Mouse (Mus musculus) limb, embryonic 15.5 days (tissue): ENCODE results near the gene Cops2. TPM values are rescaled to one million over a fixed set of nuclear protein-coding genes. Genes with fewer than 3 reads are reported as not detected.

Experiments
- ATAC-seq: fragments of 200-750 bp; cut with Nextera tagmentation; 2 replicates; pipeline ENCODE4 v1.8.0; 2017; ENCODE audit warnings: low read depth, moderate TSS enrichment; ENCODE audit not compliant: insufficient number of reproducible peaks, low FRiP score, low TSS enrichment
- H3K27ac ChIP-seq: fragments of 300-500 bp; sonication (generic); 2 replicates; pipeline ENCODE4 v1.5.1; 2015; ENCODE audit warnings: moderate library complexity, mild to moderate bottlenecking, inconsistent platforms
- H3K27me3 ChIP-seq: fragments of 300-500 bp; sonication (generic); 2 replicates; pipeline ENCODE4 v1.6.1; 2015; ENCODE audit warnings: inconsistent platforms
- H3K36me3 ChIP-seq: fragments of 300-500 bp; sonication (generic); 2 replicates; pipeline ENCODE4 v1.6.1; 2015; ENCODE audit warnings: inconsistent platforms
- H3K4me1 ChIP-seq: fragments of 300-500 bp; sonication (generic); 2 replicates; pipeline ENCODE4 v1.6.1; 2015; ENCODE audit warnings: inconsistent platforms
- H3K4me2 ChIP-seq: fragments of 300-500 bp; sonication (generic); 2 replicates; pipeline ENCODE4 v1.6.1; 2015; ENCODE audit warnings: mild to moderate bottlenecking, inconsistent platforms
- H3K4me3 ChIP-seq: fragments of 300-500 bp; sonication (generic); 2 replicates; pipeline ENCODE4 v1.5.1; 2015; ENCODE audit warnings: mild to moderate bottlenecking, inconsistent platforms
- H3K9ac ChIP-seq: fragments of 300-500 bp; sonication (generic); 2 replicates; pipeline ENCODE4 v1.6.1; 2015; ENCODE audit warnings: inconsistent platforms
- H3K9me3 ChIP-seq: fragments of 300-500 bp; sonication (generic); 2 replicates; pipeline ENCODE4 v1.6.1; 2016; ENCODE audit warnings: inconsistent platforms
- WGBS: fragments of 180-500 bp; shearing (Covaris S2); methylation state at CpG from one replicate; pipeline ENCODE4 v1.1.7; 2015; 5-methylcytosine and 5-hydroxymethylcytosine counted together
- polyA plus RNA-seq: library from polyadenylated mRNA; unstranded; fragments of >200 nt; fragmentation: Nextera tagmentation; extraction: Ambion mirVana; gene quantifications from 2 replicates; pipeline ENCODE4 v1.2.1, GENCODE M21; 2015

Gene Cops2
- polyA plus RNA-seq, 1 experiment from 2014 or later, result 74.7 TPM

DNA sequence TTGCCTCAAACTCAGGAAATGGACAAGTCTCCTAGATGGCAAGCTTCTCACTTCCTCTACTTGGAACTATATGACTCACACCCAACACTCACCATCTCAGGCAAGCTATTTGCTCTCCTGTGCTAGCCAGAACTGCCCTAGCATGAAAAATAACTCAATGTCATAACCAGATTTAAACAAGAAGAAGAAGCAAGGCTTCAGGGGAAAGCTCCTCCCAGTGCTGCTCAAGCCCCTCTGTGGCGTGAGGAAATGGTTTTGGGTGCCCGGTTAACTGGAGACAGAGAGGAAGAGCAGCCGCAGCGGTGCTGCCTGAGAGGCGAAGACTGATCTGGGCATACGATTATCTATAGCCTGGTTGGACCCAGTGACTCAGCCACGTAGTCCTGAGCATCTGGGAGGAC lies 67.5 kb downstream of the Cops2 start:
- H3K4me2 ChIP-seq, result no peak overlapping the region
- H3K9ac ChIP-seq, result no peak overlapping the region
- H3K4me3 ChIP-seq, result no peak overlapping the region
- H3K9me3 ChIP-seq, result no peaks in the 10 kb centered on the region
- H3K27ac ChIP-seq, result no peak overlapping the region
- no peaks in the 10 kb centered on the region for H3K27me3 ChIP-seq
- H3K4me1 ChIP-seq, result no peaks in the 10 kb centered on the region
- WGBS, result 67% methylated on average over 7 of the region's 7 CpGs
- no peak for ATAC-seq
- no peaks in the 10 kb centered on the region for H3K36me3 ChIP-seq

GRCm38 (mm10) chr2:125790242-125790641 lies 68.7 kb downstream of the Cops2 start:
- no peak overlapping the region for H3K4me3 ChIP-seq
- 94% methylated on average over 4 of the region's 4 CpGs for WGBS
- H3K4me2 ChIP-seq, result no peak overlapping the region
- H3K27me3 ChIP-seq, result no peaks in the 10 kb centered on the region
- no peaks in the 10 kb centered on the region for H3K9me3 ChIP-seq
- H3K9ac ChIP-seq, result no peak overlapping the region
- H3K4me1 ChIP-seq, result no peaks in the 10 kb centered on the region
- no peak for ATAC-seq
- H3K27ac ChIP-seq, result no peak overlapping the region
- no peaks in the 10 kb centered on the region for H3K36me3 ChIP-seq

DNA sequence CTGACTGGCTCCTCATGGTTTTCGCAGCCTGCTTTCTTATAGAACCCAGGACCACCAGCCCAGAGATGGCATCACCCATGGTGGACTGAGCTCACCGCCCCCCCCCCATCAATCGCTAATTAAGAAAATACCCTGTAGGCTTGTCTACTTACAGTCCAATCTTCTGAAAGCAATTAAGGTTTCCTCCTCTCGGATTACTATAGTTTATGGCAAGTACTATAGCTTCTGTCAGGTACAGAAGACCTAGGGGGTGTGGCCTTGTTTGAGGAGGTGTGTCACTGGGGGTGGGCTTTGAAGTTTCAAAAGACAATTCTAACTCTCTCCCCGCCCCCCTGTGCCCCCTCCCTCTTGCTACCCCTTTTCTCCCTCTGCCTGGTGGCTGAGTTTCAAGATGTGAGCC lies 69.7 kb downstream of the Cops2 start:
- no peak overlapping the region for H3K27ac ChIP-seq
- WGBS, result 42% methylated on average over 5 of the region's 5 CpGs
- no peak overlapping the region for H3K4me2 ChIP-seq
- H3K36me3 ChIP-seq, result no peaks in the 10 kb centered on the region
- no peak overlapping the region for H3K4me3 ChIP-seq
- ATAC-seq, result no peak
- H3K9me3 ChIP-seq, result no peaks in the 10 kb centered on the region
- H3K27me3 ChIP-seq, result no peaks in the 10 kb centered on the region
- H3K4me1 ChIP-seq, result no peaks in the 10 kb centered on the region
- no peak overlapping the region for H3K9ac ChIP-seq

DNA sequence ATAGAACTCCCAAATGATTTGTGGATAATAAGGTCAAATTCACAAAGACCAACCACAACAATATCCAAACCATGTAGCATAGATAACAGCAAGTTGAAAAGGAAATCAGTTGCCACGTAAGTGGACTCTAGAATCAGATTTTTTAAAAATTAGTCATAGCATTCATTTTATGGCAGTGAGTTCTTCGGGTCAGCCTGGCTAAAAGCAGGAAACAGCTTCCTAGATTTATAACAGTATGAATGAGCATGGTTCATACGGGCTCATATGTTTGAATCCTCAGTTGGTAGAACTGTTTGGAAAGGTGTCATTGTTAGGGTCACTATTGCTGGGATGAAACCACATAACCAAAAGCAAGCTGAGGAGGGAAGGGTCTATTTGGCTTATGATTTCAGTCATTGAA lies 70.2 kb downstream of the Cops2 start:
- Histone ChIP-seq H3K27me3 (no peaks in the 10 kb centered on the region), H3K9me3 (no peaks in the 10 kb centered on the region), H3K4me1 (no peaks in the 10 kb centered on the region), H3K36me3 (no peaks in the 10 kb centered on the region), H3K9ac (no peak overlapping the region), H3K4me2 (no peak overlapping the region), H3K27ac (no peak overlapping the region), H3K4me3 (no peak overlapping the region)
- ATAC-seq, result no peak
- WGBS, result 56% methylated on average over 3 of the region's 3 CpGs

GRCm38 (mm10) chr2:125788351-125788750 lies 70.6 kb downstream of the Cops2 start:
- Histone ChIP-seq H3K27ac (no peak overlapping the region), H3K4me3 (no peak overlapping the region), H3K27me3 (no peaks in the 10 kb centered on the region), H3K4me1 (no peaks in the 10 kb centered on the region), H3K9me3 (no peaks in the 10 kb centered on the region), H3K9ac (no peak overlapping the region), H3K36me3 (no peaks in the 10 kb centered on the region), H3K4me2 (no peak overlapping the region)
- no peak for ATAC-seq

DNA sequence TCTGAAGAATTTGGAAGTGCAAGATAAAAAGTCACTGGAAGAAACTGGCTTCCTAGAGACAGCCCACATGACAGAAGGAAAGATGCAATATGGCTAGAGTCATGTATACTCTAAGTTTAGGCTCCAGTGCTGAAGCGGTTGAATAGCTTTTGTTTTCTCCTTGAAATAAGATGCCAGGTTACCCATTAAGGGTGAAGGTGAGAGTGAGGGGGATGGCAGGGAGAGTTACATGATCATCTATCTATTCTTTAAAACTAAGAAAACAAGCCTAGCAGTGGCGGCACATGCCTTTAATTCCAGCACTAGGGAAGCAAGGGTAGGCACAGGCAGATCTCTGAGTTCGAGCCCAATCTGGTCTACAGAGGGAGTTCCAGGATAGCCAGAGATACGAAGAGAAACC lies 73.9 kb downstream of the Cops2 start:
- 71% methylated on average over 4 of the region's 4 CpGs for WGBS
- H3K36me3 ChIP-seq, result no peaks in the 10 kb centered on the region
- H3K27me3 ChIP-seq, result no peaks in the 10 kb centered on the region
- ATAC-seq, result no peak
- H3K27ac ChIP-seq, result no peak overlapping the region
- no peaks in the 10 kb centered on the region for H3K9me3 ChIP-seq
- peaks cover 13% of the 10 kb centered on the region for H3K4me1 ChIP-seq
- H3K4me2 ChIP-seq, result no peak overlapping the region
- H3K9ac ChIP-seq, result no peak overlapping the region
- no peak overlapping the region for H3K4me3 ChIP-seq

DNA sequence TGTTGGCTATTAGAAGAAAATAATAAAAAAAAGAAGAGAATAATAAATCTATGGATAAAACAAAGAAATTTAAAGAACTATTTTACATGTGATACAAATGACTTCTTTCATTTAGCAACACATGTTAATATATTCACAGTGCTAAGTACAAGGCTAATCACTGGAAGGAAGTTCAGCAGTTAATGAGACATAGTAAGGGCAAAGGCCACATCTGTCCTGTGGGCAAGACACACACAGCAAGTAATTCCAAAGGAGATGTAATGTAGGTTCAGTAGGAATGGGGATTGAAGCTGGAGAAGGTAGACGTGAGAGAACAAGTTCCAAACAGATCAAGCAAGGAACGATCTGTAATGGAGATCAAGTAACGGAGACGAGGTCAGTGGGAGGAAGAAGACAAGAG lies 74.5 kb downstream of the Cops2 start:
- Histone ChIP-seq H3K4me3 (no peak overlapping the region), H3K4me1 (peaks cover 13% of the 10 kb centered on the region), H3K9ac (no peak overlapping the region), H3K9me3 (no peaks in the 10 kb centered on the region), H3K27me3 (no peaks in the 10 kb centered on the region), H3K27ac (no peak overlapping the region), H3K36me3 (no peaks in the 10 kb centered on the region), H3K4me2 (no peak overlapping the region)
- WGBS, result 29% methylated on average over 4 of the region's 4 CpGs
- no peak for ATAC-seq

GRCm38 (mm10) chr2:125783868-125784267 lies 75.1 kb downstream of the Cops2 start:
- WGBS, result 45% methylated on average over 4 of the region's 4 CpGs
- Histone ChIP-seq H3K27me3 (no peaks in the 10 kb centered on the region), H3K4me2 (no peak overlapping the region), H3K4me3 (no peak overlapping the region), H3K9ac (no peak overlapping the region), H3K4me1 (peaks cover 13% of the 10 kb centered on the region), H3K36me3 (no peaks in the 10 kb centered on the region), H3K27ac (no peak overlapping the region), H3K9me3 (no peaks in the 10 kb centered on the region)
- no peak for ATAC-seq

DNA sequence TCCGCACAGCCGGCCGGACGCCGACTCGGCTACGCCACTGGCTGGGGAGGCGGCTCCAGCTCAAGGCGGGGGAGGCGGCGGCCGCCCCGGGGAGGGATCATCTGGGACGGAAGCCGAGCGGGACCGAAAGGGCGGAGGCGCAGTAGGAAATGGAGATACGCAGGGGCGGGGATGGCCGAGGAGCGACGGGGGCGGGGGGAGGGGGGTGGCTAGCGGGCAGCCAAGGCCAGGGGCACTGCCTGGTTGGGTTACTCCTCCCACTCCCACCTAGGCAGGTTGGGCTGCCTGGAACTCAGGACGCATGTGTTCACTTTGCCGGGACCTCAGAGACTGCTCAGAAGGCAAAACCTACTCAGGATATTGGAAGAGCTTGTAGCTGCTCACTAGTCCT lies 76.2 kb downstream of the Cops2 start, which contains the start of gene Secisbp2l:
Gene Secisbp2l, minus strand, starts transcription at position 152 of the 391 bp plus-strand sequence.
- WGBS, result under 1% methylated on average over 25 of the region's 28 CpGs
- peak within 1 kb of the TSS; percentile 79 for H3K9ac ChIP-seq
- peak; percentile 90 for ATAC-seq

GRCm38 (mm10) chr2:125781978-125782718 lies 76.8 kb downstream of the Cops2 start:
- Histone ChIP-seq H3K4me1 (peaks cover 13% of the 10 kb centered on the region), H3K4me2 (peak overlapping the region; percentile 54), H3K4me3 (peak overlapping the region; percentile 89), H3K36me3 (no peaks in the 10 kb centered on the region), H3K9ac (peak overlapping the region; percentile 79), H3K27me3 (no peaks in the 10 kb centered on the region), H3K9me3 (no peaks in the 10 kb centered on the region), H3K27ac (peak overlapping the region; percentile 85)
- WGBS, result 2% methylated on average over 44 of the region's 44 CpGs
- ATAC-seq, result no peak

More for the DNA sequence above, 76.2 kb downstream of the Cops2 start, which contains the start of gene Secisbp2l:
- Histone ChIP-seq H3K4me1 (peaks cover 13% of the 10 kb centered on the region), H3K4me3 (peak within 1 kb of the TSS; percentile 89), H3K4me2 (peak within 1 kb of the TSS; percentile 54), H3K9me3 (no peaks in the 10 kb centered on the region), H3K27ac (peak within 1 kb of the TSS; percentile 85), H3K27me3 (no peaks in the 10 kb centered on the region), H3K36me3 (no peaks in the 10 kb centered on the region)

DNA sequence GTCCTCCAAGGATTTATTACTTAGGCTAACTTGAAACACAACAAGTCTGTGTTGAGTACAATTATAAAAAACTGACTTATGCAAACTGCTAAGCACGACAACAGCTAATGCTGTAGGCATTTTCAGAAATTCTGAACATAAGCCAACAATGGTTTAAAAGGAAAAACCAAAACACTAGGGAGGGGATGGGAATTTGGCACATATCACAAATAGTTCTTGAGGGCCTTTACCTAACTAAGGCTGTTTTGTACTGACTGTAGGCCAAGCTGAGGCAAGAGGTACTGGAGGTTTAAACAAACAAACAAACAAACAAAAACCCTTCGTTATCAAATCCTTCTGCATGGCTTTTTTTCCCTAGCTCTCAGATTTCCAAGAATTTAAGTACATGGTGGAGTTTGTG lies 77.9 kb downstream of the Cops2 start:
- H3K4me2 ChIP-seq, result peak overlapping the region; percentile 54
- H3K36me3 ChIP-seq, result no peaks in the 10 kb centered on the region
- peak overlapping the region; percentile 89; the same call in 1 of the 2 replicates for H3K4me3 ChIP-seq
- peaks cover 13% of the 10 kb centered on the region for H3K4me1 ChIP-seq
- no peaks in the 10 kb centered on the region for H3K27me3 ChIP-seq
- no peak overlapping the region for H3K27ac ChIP-seq
- ATAC-seq, result no peak
- no peaks in the 10 kb centered on the region for H3K9me3 ChIP-seq
- no peak overlapping the region for H3K9ac ChIP-seq
- 50% methylated on average over 2 of the region's 2 CpGs for WGBS
